Mouse (Mus musculus) small intestine, adult 2 months (tissue): ENCODE measurements at regions not wholly inside any gene's neighbourhood (a gene's known extent, or its start where the extent isn't known, plus 50 kb on each side); places are given as distances from the start of the nearest gene placed in this dataset.

ENCODE experiments used
- CTCF ChIP-seq: fragments of 200-500 bp; IDR thresholded peaks from 2 replicates; pipeline ENCODE4 v1.5.1; 2012; ENCODE audit warnings: low read depth, mild to moderate bottlenecking, control low read depth, inconsistent platforms, low read length, moderate library complexity, mixed read lengths; ENCODE audit not compliant: insufficient replicate concordance, insufficient read length; ENCODE audit errors: extremely low read depth
- POLR2A ChIP-seq: fragments of 200-500 bp; IDR thresholded peaks from 2 replicates; pipeline ENCODE4 v1.6.1; 2012; ENCODE audit warnings: low read depth, mild to moderate bottlenecking, control low read depth, inconsistent platforms, low read length, moderate library complexity

- TF ChIP-seq CTCF, result no peak
- no peak for TF ChIP-seq POLR2A
These were observed 321.2 kb upstream of the Prkd1 start for GRCm38 (mm10) chr12:50969887-50970758.
